Mouse (Mus musculus): ENCODE measurements around the gene Syne2. TPM values are rescaled to one million over a fixed set of nuclear protein-coding genes. Genes with fewer than 3 reads are reported as not detected.
"Not testable (repeated sequence)": the region's sequence is repeated elsewhere in the genome, so short reads cannot be mapped to it uniquely, and the experiment has no call there.

Syne2 gene
- 10 to 100 TPM; 44.8 to 47.9 TPM for total RNA-seq (2021)
- long read RNA-seq, experiment 1, partial matches to known transcripts: 10 of 13 reads
- long read RNA-seq, experiment 1, other reads (novel, unspliced or antisense): 3 of 13 reads
- long read RNA-seq, experiment 2, partial matches to known transcripts: 2 of 13 reads
- long read RNA-seq, experiment 2, other reads (novel, unspliced or antisense): 11 of 13 reads

DNA sequence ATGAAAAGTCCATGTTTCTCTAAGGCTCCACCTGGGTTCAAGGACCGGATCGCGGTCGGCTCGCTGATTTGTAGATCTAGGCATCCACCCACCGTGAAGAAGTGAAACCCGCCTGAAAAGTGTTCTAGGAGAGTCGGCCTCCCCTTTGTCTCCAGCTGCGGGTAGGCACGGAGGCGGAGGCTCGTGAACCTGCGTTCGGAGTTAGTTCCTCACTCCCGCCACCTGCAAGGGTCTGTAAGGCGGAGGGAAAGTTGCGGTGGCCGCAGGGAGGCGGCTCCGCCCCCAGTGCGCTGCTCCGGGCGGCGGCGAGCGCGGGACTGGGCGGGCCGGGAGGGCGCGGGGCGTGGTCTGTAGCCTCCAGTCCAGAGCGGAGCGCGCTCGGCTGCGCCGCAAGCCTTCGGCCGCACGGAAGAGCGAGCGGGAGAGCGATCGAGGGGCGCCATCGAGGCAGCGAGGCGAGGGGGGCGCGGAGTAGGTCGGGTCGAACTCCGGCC is at the start of gene Syne2:
Gene Syne2 (plus strand): TSS at position 176 of the 494 bp plus-strand sequence.
- DNase-seq: peak; percentile 86 to 89
- intact Hi-C loops (cut with DNase I): loop anchor here (5.0 to 10.0 kb wide), 2 partner anchors 34 to 57 kb away; no protein-coding TSS in a partner anchor

DNA sequence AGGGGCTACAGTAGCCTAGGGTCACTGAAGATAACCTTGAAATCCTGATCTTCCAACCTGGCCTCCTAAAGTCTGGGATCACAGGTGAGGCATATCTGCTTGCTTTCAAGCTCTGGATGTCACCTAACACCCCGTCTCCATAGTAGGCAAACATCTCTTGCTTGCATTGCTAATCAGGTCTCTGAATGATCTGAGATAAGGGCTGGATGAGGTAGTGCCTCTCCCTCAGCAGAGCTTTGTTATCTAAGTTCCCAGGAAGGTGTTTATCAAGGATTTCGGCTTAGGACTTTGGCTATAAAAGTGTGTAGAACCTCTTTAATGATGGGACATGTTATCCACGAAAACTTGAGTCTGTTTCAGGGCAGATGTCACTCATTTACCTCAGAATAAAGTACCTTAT is 46.5 kb upstream of the Syne2 start:
- no peak for DNase-seq
- intact Hi-C loops (cut with DNase I): loop anchor here (5.0 kb wide), 2 partner anchors 39 to 104 kb away; partner anchors contain the start of gene Wdr89

DNA sequence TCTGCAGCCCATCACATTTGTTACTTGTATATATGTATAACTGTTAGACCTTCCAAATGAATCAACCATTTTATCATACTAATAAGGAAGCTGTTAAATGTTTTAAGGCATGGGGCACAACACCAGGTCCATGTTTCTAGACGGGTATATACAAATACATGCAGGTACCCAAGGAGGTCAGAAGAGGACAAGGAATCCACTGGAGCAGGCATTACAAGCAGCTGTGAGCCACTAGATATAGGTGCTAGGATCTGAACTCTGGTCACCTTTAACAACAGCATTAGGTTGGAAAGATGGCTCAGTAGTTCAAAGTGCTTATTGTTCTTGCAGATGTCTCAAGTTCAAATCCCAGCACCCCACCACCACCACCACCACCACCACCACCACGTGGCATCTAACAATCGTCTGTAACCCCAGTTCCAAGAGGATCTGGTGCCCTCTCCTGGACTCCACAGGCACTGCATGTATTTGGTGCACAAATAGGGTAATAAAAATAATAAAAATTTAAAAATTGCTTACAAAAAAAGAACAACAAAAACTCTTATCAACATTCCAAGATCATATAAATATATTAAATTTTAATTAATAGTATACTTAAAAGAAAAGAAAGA is 45.4 kb upstream of the Syne2 start:
- peak; percentile 63 to 81 for DNase-seq
- intact Hi-C loops (cut with DNase I): loop anchor here (2.0 to 5.0 kb wide), 3 partner anchors 40 to 308 kb away; partner anchors contain the start of gene Wdr89

DNA sequence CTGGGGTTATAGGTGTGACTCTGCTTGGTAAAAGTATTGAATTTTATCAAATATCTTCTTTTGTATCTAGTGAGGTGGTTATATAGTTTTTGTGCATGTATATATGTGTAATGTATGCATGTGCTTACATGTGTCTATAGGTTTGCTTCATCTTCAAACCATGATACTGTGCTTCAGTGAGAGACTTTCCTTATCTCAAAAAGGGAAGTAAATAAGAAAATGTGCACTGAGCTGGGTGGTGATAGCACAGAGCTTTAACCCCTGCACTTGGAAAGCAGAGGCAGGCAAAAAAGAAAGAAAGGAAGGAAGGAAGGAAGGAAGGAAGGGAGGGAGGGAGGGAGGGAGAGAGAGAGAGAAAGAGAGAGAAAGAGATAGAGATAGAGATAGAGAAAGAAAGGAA is 36.5 kb upstream of the Syne2 start:
- intact Hi-C loops (cut with DNase I): loop anchor here (10.0 kb wide), 1 partner anchor 233 kb away; no protein-coding TSS in a partner anchor
- no peak for DNase-seq

DNA sequence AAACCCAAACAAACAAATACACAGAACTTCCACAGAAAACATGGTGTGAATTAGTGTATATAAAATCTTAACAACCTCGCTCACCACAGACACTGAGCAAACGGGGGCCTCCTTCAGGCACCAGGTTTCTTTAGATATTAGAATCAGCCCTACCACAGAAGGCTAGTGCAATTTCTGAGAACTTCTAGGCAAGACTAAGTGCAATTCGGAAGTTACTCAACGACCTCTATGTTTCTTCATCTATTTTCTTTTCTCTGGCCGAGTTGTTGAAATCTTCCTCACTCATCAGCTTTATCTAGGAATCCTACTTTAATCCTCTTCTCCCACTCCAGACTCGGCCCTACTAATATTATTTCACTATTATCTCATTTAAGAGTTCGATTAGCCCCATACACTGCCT is 35.9 kb upstream of the Syne2 start:
- DNase-seq: no peak
- intact Hi-C loops (cut with DNase I): loop anchor here (10.0 kb wide), 1 partner anchor 233 kb away; no protein-coding TSS in a partner anchor

DNA sequence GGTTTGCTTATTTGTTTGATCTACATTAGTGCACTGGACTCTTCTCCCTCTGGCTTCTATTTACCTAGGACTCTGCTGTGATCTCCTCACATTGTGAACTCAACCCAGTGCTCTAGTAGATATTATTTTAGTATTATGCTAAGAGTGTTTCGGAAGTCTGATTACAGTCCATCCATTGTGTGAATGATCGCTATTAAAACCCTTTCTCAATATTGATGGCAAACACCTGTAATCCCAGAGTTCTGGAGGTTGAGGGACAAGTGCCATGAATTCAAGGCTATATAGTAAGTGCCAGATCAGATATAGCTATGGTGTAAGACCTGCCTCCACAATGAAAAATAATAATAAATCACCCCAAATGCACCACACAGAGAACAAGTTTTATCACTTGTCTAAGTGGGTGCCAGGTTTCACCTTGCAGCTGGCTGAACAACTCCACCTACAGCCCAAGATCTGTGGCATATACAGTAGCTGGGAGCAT is 33.6 kb upstream of the Syne2 start:
- DNase-seq: no peak
- intact Hi-C loops (cut with DNase I): loop anchor here (10.0 kb wide), 1 partner anchor 230 kb away; no protein-coding TSS in a partner anchor

DNA sequence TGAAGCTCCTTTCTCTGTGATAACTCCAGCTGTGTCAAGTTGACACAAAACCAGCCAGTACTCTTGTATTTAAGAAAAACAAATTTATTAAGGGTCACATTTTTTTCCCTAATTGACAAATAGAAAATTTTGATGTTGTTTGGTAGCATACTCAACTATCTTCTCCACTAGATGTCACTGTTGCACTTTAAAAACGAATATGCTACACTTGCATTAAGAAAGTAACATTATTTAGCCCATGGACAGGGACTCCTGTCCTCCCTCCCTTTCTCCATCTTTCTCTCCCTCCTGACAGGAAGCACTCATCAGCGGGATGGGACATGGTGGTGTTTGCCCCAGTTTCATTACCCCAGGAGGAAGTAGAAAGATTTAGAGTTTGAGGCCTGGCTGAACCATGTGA is 31.3 kb upstream of the Syne2 start:
- intact Hi-C loops (cut with DNase I): loop anchor here (5.0 to 10.0 kb wide), 4 partner anchors 166 to 411 kb away; partner anchors contain the start of gene Esr2
- not testable (repeated sequence) for DNase-seq

DNA sequence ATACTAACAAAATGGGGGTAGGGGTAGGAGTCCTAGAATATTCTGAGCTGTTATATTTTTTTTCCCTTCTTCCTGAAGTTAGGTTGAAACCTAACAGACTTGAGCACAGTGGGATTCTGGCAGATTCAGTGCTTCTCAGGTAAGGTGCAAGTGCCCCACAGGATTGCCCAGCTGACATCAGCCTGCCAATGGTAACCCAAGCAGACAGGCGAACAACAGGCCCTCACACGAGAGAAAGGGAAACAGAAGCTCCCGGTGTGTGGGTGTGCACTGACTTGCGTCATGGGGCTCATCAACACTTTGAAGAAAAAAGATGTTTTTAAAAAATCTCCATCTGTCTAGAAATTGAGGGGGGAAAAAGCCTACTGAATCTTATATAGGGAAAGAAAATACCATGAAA is 28.5 kb upstream of the Syne2 start:
- DNase-seq: no peak
- intact Hi-C loops (cut with DNase I): loop anchor here (5.0 to 10.0 kb wide), 4 partner anchors 163 to 408 kb away; partner anchors contain the start of gene Esr2

DNA sequence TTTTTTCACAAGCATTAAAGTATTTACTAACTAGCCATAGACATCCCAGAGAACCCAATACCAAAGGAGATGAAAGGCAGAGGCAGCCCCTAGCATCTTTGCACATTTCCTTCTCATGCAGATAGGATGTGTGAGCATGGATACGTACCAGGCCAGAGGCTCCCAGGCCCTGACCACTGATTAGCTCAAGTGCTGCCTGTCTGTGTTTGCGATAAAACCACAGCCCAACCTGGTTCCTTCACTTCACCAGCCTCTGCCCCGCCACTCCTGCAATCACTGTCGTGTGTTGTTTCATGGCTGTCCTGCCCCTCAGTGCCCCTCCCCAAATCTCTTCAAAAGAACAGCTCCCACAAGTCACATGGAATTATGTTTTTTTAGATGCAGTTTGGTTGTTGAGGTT is 23.4 kb upstream of the Syne2 start:
- intact Hi-C loops (cut with DNase I): no loop called here

DNA sequence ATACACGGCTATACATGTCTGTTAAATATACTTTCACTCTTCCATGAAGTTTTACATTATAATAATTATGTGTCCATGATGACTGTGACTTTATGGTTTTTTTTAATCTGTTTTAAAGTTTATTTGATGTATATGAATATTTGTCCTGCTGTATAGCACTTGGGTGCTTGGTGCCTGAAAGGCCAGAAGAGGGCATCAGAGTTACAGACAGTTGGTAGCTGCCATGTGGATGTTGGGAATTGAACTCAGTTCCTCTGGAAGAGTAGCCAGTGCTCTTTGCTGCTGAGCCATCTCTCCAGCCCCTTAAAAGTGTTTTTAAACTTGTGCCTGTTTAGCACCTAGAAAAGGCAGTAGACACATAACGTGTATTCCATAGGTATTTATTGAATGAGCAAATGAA is 21.4 kb upstream of the Syne2 start:
- intact Hi-C loops (cut with DNase I): loop anchor here (2.0 to 5.0 kb wide), 2 partner anchors 96 to 122 kb away; no protein-coding TSS in a partner anchor
- DNase-seq: peak; percentile 12 to 30

More for the DNA sequence above, 23.4 kb upstream of the Syne2 start:
- DNase-seq: no peak

DNA sequence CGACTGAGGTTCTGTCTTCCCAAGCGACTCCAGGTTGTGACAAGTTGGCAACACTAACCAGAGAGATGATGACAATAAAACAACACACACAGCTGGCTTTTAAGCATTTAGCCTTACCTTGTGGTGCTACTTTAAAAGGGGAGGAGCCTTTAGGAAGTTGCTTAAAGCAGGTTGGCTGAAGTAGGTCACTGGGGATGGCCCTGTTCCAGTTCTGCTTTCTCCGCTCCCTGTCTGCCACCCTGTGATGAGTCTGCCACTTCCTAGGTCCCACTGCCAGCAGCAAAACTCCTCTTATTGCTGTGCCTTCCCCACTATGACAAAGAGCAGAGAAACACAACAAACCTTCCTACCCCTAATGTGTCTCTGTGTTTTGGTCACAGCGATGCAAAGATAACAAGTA is 11.7 kb upstream of the Syne2 start:
- intact Hi-C loops (cut with DNase I): no loop called here

DNA sequence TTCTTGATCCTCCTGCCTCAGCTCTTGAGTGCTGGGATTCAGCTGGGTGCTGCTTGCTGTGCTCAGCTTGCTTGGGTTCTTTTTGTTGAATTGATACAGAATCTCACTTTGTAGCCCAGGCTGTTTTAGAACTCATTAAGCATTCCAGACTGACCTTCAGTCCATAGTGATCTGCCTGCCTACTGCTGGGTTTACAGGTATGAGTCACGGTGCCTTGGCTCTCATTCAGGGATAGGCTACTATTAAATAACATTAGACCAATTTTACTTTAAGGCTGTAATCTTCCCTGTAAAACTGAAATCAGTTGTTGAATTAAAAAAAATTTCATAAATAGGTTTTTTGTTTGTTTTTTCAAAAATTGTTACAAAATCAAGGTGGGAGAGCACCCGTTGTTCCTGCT is 4.2 kb upstream of the Syne2 start:
- intact Hi-C loops (cut with DNase I): loop anchor here (10.0 kb wide), 1 partner anchor 61 kb away; no protein-coding TSS in a partner anchor
- DNase-seq: no peak

More for the DNA sequence above, 11.7 kb upstream of the Syne2 start:
- DNase-seq: no peak

DNA sequence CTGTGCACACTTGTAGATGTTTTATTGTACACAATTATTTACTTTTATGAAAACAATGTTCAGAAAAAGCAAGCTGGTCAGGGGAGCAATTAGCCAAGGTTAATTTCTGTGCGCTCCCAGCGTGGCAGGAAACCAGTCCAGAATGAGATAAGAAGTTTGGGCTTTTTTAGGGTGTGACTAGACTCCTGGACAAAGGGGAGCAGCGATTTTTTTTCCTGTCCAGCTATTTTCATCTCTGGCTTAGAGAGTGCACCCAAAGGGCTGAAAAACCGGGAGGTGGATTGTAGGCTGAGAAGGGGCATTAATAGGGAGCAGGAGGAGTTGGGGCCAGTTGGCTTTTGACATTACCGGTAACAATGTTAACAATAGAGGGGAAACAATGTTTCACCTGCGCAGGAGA is 3.4 kb upstream of the Syne2 start:
- intact Hi-C loops (cut with DNase I): loop anchor here (10.0 kb wide), 1 partner anchor 60 kb away; no protein-coding TSS in a partner anchor
- no peak for DNase-seq

DNA sequence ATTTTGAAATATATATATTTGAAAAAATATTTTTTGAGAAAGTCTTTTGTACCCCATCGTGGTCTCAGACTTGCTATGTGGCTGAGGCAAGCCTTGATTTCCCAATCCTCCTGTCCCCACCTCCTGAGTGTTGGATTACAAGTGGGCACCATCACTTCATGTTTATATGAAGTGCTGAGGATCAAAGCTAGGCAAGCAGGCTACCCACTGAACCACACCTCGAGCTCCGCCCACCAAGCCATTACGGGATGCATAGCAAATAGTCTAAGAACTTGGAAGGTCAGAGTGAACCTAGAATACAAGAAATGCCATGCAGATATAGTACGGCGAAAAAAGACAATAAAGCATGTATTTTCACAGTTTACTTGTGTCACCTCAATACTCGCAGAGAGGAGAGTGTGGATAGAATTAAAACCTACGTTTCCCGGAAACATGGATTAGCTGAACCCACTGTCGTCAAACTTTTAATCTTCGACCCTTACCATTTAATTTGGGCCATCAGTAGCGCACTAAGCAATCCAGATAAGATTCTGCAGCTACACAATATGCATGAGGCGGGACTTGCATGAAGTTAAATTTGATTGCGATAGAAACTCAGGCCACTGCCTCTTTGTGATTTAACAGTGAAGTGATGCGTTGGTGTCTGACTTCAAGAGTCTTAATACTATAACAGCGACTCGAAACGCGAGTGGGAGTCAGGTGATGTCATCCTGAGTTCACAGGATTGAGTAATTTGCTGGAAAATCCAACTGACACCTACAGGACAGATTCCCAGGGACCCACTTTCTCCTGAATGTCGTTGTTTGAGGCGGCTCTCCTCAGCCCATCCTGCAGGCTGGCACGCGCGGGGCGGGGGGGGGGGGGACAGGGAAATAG is 715 bp upstream of the Syne2 start:
- no peak for DNase-seq
- intact Hi-C loops (cut with DNase I): loop anchor here (5.0 to 10.0 kb wide), 2 partner anchors 35 to 58 kb away; no protein-coding TSS in a partner anchor

DNA sequence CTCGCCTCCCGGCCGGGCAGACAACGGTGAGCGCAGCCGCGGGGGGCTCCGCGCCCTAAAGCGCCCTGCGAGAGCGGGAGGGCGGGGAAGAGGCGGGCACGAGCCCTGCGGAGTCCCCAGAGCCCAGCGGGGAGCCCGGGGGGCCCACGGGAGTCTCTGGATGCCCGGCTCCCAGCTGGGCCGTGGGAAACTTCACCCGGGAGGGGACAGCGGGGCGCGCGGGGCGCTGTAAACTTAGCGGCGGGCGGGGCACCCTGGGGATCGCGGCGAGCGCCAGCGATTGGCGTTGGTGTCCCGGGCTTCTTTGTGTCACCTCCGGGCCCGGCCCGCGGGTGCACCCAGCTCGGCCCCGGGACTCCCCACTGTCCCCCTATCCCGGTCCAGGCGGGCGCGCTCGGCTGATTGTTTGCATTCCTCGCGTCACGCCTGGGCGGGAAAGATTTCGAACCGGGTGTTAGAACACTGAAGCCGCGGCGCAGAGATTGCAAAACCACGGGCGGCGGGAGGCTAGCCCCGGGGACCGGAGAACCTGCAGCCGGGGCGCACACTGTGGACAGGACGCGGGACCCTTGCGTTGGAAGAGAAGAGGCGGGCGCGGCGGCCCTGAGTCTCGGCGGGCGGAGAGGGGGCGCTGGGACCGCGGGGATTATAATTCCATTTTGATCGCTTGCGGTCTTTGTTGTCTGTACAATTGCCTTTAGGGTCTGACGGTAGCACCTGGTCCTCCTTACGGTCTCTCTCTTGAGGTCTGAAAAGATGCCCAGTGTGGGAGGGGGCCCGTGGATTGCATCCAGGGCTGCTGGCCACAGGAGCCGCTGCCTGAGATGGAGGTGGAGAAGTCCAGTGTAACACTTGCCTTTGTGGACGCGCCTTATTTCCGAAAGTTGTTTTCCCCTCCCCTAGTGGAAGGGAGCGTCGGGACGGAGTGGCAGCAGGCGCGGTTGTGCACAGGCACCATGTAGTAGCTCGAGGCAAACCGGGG is 810 bp downstream of the Syne2 start:
- peak; percentile 72 to 77 for DNase-seq
- intact Hi-C loops (cut with DNase I): loop anchor here (5.0 to 10.0 kb wide), 2 partner anchors 34 to 56 kb away; no protein-coding TSS in a partner anchor

DNA sequence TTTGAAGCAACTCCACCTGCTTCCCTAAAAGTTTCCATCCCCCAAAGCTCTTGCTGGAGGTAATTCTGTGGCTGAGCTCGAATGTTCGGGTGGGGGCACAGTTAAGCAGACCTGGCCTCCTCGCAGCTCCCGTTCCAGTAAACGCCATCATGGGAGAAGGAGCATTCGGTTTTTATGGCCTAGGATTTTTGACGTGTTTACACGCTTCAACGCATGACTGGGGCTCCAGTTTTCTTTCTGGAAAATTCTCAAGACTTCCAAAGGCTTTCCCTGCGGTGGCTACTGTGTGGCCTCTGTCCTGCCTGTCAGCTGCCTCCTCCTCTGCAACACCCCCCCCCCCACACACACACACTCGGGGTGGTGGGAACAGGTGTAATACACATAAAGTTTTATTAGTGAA is 1.5 kb downstream of the Syne2 start:
- no peak for DNase-seq
- intact Hi-C loops (cut with DNase I): loop anchor here (5.0 to 10.0 kb wide), 2 partner anchors 33 to 55 kb away; no protein-coding TSS in a partner anchor

DNA sequence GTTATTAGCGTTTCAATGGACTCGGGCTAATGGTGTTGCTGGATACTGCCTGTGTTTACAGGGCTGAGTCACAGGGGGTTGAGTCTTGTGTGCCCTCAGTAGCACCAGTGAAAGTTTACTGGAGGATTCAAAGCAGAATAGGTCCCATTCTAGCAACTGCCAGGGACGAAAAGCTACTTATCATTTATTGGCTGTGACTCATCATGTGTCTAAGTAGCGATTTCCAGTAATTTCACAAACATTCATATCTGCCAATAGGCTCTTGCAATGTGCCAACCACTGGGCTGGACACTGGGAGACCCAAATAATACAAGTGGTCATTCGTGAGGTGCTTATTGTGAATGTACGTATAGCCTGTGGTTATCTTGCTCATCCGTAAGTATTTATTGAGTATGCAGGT is 2.3 kb downstream of the Syne2 start:
- intact Hi-C loops (cut with DNase I): no loop called here
- no peak for DNase-seq

DNA sequence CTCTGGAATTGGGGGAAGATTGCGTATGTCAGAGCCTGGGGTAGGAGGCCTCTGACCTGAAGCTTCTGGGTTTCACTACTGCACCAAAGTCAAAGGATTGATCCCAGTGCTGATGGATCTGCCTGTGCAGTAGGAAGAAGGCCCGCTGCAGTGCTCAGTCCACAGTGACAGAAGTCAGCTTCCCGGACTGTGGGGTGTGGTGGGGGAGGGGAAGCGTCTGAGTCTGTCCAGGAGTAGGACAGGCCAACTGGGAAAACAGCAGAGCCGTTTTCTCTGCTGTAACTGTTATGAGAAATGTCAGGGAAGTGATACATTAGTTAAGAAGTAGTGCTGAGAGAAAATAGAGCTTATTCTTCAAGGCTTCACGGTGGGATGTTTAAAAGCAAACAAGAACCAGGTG is 4.2 kb downstream of the Syne2 start:
- intact Hi-C loops (cut with DNase I): no loop called here
- peak; percentile 39 to 43 for DNase-seq

DNA sequence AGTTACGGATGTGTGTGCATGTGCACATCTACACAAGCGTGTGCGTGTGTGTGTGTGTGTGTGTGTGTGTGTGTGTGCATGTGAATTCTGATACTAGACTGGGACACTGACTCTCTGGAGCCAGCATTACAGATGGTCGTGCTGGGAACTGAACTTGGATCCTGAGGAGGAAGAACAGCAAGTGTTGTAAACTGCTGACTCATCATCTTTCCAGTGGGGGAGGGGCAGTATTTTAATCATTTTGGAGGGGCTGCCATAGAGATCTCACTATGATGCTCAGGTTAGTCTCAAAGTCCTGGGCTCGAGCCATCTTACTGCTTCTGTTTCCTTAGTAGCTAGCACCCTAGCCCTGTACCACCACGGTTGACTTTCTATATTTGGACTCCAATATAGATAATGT is 5.5 kb downstream of the Syne2 start:
- no peak for DNase-seq
- intact Hi-C loops (cut with DNase I): no loop called here

Data from heart, postnatal 14 days (tissue).